Mouse (Mus musculus) heart, postnatal 10 days (tissue): ENCODE measurements at regions not wholly inside any gene's neighbourhood (a gene's known extent, or its start where the extent isn't known, plus 50 kb on each side); places are given as distances from the start of the nearest gene placed in this dataset.

Source experiments
- DNase-seq, 2 experiments: peaks; one replicate each; pipeline ENCODE4 v3.0.0; 2021
- intact Hi-C: fragments of 180-260 bp; cut with DNase I; formaldehyde crosslinking; loops from one replicate; pipeline ENCODE4 v1.15.1; 2025

DNA sequence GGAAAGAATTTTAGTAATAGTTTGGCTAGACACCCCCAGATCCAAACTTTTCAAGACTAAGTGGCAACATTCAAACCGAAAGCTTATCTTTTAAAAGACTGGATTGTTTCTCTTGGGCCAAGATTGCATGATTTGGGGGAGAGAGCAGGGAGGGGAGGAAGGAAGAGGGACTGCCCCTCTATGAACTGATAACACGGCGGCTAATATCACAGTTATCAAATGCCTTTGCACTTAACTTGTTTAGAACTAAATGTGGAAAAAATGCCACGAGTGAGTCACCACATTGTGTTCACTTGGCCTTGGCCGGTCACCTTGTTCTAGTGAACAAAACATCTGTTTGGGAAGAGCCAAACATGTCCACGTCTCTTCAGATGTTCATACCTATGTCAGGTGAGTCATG, 92.3 kb downstream of the Tes start:
- intact Hi-C loops, result no loop called here

DNA sequence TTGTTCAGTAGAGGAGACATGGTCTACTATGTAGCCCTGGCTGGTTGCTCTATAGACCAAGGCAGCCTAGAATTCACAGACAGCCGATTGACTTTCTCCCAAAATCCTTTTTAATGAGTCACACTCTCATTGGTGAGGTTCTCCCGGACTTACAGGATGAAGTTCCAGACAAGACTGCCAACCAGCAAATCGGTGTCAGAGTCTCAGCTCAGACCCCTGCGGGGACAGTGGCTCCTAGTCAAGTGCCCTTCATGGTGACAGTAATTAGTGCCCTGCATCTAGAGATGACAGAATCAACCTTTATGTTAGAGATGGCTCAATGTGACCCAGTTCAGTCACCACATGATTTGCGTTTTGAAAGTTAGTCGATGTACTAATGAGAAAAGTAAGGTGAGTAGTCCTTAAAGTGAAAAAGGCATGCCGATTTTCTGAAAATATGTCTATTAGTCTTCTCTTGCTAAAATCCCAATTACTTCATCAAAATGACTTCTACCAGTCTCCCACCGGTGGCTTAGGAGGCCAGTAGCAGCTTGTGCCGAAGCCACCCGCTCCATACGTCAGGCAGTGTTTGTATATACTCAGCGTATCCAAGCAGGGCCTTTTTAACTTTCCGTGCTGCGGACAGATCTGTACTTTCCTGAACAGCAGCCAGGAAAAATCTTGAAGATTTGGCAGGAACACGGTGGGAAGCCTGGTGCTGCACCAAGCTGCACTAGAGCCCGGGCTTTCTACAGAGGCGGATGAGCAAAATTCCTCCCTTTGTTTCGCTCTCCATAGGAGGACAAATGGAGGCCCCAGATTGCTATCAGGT, 105.2 kb downstream of the Tes start:
- intact Hi-C loops, result loop anchor here (1.0 to 5.0 kb wide), 5 partner anchors 27 to 187 kb away; partner anchors contain the start of genes Cav1 and Cav2

More for the DNA sequence above, 92.3 kb downstream of the Tes start:
- DNase-seq, result peak in 1 of 2 experiments; percentile 9

DNA sequence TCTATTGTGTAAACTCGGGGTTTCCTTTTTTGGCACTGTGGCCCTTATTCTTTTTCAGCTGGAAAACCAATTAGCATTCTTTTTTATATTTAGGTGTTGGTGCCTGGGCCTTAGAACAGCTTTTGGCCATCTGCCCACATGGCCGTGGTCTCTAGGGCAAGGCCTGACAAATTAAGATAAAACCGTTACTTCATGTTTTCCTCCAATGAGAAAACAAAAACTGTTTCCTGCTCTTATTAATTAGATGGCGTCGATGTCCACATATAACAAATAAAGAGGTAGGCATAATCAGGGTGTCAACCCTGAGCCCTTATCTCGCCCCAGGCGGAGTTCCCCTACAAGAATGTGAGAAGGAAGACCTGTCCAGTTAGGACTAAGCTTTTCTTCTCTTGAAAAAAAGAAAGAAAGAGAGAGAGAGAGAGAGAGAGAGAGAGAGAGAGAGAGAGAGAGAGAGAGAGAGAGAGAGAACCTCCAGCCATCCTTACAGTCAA, 105.9 kb downstream of the Tes start:
- intact Hi-C loops, result loop anchor here (1.0 to 5.0 kb wide), 4 partner anchors 26 to 136 kb away; partner anchors contain the start of genes Cav1 and Cav2
- peak in 1 of 2 experiments; percentile 82 for DNase-seq

More for the DNA sequence above, 105.2 kb downstream of the Tes start:
- DNase-seq, result peak; percentile 81 to 90

DNA sequence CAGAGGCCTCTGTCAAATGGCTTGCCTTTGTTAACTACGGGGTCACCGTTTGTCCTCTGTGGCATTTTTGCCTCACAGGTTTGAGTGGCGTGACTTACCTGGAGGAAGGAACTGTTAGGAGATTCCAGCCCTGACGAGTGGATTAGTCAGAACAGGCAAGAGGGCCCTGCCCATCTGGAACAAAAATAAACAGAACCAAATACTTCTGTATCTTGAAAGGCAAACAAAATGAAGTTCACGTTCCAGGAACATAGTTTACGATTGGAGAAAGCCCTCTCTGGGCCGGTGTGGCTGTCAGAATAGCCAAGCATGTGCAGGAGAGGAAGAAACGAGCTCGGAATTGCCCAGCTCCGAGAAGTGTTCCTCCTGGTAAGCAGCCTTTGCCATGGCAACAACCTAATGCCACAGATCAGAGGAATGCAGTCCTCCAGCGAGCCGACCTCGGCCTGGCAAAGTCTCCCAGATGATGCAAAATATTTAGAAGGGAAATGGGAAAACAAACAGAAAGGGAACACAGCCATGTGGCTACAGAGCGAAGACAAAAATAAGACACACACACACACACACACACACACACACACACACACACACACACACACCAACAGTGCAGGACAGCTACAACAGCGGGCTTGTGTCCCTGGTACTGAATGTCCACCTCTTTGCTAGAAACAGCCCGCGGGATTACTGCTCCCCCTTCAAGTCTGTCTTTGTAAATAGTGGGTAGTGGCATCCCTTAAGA, 106.5 kb downstream of the Tes start:
- intact Hi-C loops, result loop anchor here (2.0 to 5.0 kb wide), 3 partner anchors 59 to 135 kb away; partner anchors contain the start of genes Cav1 and Cav2
- peak; percentile 48 to 52 for DNase-seq

DNA sequence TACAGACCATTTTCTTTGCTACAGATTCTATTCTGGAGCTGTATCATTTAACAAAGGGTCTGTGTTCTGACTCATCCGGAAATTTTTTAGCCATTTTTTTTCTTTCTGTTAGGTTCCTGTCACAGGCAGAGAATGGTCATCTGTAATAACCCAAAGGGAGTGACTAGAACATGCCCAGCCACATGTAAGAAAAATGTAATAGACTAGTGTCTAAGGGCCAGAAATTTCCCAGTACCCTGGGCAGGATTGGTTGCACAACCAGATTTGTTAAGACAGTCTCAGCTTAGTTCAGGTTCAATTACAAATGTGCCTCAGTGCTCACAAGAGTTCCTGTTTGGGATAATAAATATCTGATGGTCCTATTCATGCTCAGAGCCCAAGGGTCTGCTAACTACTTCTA, 107.1 kb downstream of the Tes start:
- DNase-seq, result no peak
- intact Hi-C loops, result loop anchor here (5.0 kb wide), 1 partner anchor 60 kb away; no protein-coding TSS in a partner anchor

DNA sequence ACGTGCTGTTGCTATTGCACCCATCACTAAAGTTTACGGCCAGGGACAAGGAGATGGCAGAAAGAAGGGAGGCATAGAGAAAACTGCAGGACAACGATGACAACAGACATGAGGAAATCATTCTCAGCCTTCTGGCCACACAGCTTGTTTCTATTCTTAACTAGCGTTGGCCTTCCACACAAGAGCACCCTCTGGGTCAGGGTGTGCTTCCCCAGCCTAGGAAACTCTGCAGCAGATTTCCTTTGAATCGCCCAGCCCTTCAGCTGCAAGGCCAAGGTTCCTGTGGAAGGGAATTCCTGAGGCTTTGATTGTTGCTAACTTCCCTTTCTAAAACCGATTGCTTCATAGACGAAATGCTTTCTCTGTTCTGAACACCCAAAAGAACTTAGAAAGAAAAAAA, 103.8 kb upstream of the Cav2 start:
- intact Hi-C loops, result no loop called here

DNA sequence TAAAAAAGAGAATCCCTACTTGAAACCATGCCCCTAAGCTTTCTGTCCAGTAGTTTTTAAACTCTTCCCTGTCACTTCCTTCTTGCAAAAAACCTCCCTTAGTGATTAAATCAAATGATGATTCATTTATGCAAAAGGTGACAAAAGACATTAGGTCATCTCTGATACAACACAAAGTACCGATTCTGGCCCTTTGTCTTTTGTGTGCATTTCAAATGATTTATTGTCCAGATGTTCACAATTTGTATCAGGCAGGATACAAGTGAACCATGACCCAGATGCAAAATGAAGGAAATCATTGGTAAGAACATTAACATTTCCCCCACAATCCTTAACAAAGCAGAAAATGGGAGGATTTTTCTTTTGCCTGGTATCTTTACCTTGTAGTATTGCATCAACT, 101.5 kb upstream of the Cav2 start:
- intact Hi-C loops, result no loop called here

More for the DNA sequence above, 103.8 kb upstream of the Cav2 start:
- peak; percentile 49 to 50 for DNase-seq

DNA sequence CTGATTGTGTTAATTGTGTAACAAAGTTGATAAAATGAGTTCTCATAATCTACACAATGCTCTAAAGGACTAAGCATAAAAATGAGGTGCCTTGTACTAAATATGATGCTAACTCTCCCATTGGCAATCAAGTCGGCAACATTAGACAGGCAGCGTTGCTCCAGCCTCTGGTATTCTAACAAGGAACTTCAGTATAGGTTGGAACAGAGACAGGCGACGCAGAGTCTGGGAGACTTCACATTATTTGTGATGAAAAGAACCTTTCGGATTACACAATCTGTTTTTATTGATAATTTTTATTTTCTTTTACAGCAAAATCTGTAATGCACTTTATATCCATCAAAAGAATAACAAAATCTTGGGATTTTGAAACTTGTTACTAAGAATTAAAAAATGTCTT, 94.4 kb upstream of the Cav2 start:
- intact Hi-C loops, result no loop called here
- no peak for DNase-seq

More for the DNA sequence above, 101.5 kb upstream of the Cav2 start:
- no peak for DNase-seq

DNA sequence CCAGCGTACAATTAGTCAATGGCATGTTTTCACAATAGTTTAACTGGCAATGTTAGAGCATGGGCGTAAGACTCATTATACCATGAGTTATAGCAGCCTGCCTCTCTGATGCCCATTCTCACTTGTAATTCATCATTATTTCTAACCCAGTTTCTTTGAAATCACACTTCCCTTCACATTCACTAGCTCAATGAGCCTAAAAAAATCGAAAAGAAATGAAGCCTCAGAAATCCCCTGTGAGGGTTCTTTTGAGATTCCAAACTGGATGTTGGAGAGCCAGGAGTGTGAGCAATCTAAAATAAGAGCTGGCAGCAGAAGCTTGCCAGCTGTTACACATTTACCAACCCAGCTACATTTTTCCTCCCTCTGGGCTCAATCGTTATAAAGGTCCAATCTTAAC, 93.9 kb upstream of the Cav2 start:
- no peak for DNase-seq
- intact Hi-C loops, result no loop called here

DNA sequence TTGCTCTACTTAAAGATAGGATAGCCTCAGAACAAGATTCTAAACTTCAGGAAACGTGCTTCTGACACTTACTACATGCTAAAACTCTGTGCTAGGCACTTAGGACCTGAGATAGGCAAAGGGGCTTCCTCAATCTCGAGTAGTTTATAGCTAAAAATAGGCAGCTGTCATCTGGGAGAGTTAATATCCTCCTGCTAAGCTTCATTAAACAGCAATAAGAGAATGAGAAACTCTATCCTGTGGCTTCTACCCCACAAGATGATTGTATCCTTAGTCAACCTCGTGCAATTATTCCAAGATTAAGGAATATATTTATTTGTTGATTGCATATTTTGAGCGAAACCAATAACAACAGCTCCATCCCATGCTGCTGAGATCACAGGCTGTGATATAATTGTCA, 85.4 kb upstream of the Cav2 start:
- intact Hi-C loops, result no loop called here
- no peak for DNase-seq

DNA sequence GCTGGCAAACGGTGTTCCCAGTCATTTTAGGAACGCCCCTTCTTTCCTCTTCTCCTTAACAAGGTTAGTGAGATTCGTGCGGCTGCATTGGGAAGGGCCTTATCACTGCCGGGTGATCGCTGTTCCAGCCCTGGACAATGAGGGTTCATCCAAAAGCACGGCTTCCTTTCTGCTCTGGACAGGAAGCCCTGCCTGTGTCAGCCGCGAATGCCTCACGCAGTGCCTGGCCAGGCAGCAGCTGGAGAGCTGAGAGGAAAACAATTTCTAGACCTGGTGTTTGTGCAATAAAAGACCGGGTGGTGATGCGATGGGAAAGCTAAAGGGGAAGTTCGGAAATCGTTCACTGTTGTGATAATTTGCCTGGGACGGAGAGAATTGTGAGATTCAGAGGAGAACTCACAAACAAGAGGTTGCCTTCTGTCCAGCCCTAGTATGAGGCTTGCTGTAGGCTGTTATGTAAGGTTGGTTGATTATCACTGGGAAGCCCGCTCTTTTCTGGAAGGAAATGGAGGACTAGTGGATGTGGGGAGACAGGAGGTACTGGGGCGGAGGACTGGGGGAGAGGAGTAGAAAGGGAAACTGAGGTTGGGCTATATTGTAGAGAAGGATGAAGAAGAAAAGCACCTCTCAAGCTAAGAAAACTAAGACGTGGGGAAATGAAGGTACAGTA, 83.1 kb upstream of the Cav2 start:
- DNase-seq, result peak; percentile 63 to 68
- intact Hi-C loops, result loop anchor here (1.0 to 2.0 kb wide), 3 partner anchors 28 to 110 kb away; no protein-coding TSS in a partner anchor

DNA sequence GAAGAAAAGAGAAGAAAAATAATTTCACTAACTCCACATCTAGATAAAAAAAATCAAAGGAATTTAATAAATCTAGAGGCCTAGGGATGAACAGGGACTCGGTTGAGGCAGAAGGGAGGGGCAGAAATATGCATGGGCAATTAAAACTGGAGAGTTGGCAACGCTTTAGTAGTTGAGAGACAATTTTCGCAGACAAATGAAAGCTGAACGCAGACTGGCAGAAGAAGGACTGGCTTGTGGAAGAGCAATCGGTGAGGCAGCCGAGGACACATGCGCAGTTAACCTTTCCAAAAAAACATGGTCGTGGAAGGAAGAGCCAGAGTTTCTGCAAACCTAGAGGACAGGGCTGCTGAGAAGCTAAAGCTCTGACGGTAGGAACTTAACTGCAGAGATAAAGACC, 82.1 kb upstream of the Cav2 start:
- peak in 1 of 2 experiments; percentile 7 for DNase-seq
- intact Hi-C loops, result loop anchor here (1.0 to 2.0 kb wide), 2 partner anchors 84 to 109 kb away; no protein-coding TSS in a partner anchor

DNA sequence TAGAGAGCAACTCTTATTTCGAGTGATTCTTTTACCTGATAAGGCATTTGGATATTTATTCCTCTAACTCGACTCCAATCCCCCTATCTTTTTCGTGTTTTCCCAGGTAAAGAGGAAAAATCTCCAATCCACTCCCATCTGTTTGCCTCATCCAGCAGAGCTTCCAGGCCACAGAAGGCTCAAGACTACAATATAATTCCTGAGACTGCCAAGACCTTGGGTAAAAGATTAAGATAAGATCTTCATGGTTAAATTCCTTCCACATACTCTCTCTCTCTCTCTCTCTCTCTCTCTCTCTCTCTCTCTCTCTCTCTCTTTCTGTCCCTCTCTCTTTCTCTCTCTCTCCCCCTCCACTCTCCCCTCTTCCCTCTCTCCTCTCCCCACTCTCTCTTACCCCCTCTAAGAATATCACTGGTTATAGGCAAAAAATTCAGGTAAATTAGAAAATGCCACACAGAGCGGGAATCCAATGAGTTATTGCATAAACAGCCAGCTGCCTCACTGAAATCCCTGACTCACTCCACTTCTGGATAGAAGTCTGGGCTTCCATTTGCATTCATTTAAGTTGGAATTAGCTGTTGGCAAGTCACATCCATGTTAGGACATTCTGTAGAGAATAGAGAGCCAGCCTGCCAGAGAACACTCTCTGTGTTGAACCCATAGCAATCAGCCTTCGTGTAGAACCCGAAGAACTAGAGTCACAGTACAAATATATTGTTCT, 78.9 kb upstream of the Cav2 start:
- no peak for DNase-seq
- intact Hi-C loops, result no loop called here

DNA sequence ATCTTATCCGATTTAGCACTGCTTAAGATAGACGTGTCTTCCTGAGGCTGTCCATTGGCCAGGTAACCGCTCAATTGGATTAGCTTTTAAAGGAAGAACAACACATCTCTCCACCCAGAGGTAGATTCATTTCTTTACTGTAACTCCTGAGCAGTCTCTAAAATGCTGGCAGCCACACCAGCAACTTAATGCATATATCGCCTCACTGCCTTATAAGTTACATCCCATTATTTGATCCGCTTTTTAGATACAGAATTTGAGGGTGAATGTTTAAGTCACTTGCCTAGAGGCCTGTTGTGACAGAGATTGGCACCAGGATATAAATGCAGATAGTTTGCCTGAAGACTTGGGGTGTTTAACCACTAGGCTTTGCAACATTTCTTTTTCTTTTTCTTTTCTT, 77.7 kb upstream of the Cav2 start:
- DNase-seq, result no peak
- intact Hi-C loops, result no loop called here

DNA sequence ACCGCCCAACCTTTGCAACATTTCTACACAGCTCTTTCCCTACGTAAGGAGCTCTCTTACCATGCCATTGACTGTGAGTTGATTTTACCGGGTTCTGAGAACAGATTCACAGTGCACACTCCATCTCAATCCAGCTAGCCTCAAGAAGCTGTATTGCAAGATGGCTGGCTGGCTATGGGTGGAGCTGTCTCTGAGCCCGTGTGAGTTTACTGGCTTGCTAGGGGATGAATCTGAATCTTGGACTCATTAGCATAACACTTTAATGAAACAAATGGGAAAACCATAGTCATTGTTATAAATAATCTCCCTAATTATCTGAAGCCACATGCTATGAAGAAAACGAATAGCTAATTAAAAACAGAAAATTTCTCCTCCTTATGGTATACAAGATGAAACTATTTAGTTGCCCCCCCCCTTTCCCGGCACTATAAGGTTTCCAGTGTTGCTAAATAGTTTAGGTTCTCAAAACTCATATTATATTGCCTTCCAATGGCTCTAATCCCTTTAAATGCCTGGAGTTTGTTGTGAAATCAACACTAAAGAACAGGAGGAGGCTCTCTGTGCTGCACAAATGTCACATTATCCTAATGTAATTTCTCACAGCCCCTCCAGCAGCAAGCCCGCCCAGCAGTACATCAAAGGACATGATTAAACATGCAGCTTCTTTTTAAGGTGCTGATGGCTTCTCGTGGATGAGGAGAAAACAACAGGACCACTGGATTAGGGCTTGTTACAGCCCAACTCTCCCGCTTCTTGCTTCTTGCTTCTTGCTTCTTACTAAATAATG, 76.9 kb upstream of the Cav2 start:
- no peak for DNase-seq
- intact Hi-C loops, result loop anchor here (2.0 kb wide), 1 partner anchor 19 kb away; no protein-coding TSS in a partner anchor

DNA sequence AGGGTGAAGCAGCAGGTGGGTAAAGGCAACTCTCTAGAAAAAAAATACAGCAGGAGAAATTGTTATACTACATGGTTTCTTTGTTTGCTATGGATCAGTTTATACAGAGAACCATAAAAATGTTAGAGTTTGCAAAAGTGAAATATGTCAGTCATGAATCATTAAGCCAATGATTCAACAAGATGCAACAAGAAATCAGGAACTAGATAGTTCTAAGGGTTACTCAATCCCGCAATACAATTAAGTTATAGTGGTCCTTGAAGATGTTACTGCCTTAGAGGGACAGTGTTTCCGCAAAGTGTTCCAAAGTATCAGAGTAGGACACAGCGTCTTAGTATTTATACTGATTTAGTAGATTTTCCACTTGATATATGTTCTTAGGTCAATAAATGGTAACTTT, 74.1 kb upstream of the Cav2 start:
- intact Hi-C loops, result no loop called here
- no peak for DNase-seq

DNA sequence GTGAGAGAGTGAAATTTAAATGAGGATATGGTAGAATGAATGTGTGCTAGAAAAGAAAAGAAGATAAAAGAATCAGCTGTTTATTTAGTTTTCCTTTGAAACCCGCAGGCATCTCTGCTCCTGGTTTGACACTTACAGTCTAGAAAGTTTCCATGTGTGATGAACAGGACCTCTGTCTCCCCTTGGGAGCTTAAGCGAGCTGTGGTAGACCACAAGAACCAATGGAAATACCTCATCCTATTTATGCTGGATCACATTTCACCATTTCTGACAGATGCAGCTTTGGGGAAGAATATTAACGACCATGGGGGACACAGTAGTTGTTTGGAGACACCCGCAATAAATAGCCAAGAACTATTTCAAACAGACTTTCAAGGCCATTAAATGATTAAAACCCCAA, 71.2 kb upstream of the Cav2 start:
- intact Hi-C loops, result no loop called here

DNA sequence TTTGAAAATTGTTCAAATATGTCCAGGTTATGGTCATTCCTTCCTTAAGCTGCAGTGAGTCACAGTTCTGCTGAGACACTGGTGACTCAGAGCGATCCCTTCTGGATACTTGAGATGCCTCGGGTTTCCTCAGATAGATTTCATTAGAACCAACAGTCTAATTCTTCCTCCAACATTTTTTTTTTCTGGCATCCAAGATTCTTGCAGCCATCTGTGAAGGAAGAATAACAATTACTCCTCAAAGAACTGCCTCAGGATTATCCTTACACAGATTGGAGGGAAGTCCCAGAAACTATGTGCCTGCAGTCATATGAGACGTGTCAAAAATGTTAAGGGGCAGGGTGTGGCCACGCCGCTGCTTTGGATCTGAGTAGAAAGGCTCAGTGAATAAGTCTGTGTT, 69.6 kb upstream of the Cav2 start:
- intact Hi-C loops, result no loop called here
- peak in 1 of 2 experiments; percentile 13 for DNase-seq

More for the DNA sequence above, 71.2 kb upstream of the Cav2 start:
- DNase-seq, result no peak

DNA sequence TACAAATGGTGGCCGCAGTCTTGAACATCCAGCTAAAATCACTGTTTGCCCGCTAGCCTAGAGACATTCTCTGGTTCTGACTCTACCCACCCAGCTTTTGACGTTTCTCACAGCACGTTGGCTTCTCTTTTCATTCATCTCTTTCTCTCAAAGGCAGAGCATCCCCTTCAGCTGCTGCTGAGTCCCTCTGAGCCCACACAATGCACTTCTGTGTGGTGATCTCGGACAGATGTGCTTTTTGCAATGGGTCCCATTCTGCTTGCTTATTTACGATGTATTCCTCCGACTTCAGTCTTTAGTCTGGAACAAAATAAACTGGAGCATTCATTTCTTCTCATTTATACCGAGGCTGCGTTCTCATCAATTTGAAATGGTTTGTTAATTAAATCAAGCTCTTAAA, 66.2 kb upstream of the Cav2 start:
- DNase-seq, result no peak
- intact Hi-C loops, result no loop called here
